Mouse (Mus musculus) fat pad, adult 2 months (tissue): ENCODE results near the gene Pde11a.

Experiments
- DNase-seq: peaks from one replicate; pipeline ENCODE4 v3.0.0-alpha.2; 2011; ENCODE audit warnings: low read depth, low spot score; ENCODE audit errors: extremely low read depth

The Pde11a gene

DNA sequence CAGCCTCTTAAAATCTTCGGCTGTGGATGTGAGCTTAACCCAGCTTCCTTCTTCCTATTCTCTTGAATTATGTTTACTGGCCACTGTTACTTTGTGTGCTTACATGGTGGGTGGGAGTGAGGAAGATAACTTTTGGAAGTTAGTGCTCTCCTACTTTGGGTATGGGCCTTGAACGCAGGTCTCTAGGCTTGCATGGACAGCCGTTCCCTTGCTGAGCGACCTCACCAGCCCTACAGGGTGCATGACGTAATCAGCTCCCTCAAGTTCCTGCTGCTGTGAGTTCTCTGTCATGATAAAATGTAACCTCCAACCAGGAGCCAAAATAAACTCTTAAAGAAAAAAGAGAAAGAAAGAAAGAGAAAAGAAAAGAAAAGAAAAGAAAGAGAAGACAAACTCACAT, 374.5 kb downstream of the Pde11a start:
- no peak for DNase-seq

DNA sequence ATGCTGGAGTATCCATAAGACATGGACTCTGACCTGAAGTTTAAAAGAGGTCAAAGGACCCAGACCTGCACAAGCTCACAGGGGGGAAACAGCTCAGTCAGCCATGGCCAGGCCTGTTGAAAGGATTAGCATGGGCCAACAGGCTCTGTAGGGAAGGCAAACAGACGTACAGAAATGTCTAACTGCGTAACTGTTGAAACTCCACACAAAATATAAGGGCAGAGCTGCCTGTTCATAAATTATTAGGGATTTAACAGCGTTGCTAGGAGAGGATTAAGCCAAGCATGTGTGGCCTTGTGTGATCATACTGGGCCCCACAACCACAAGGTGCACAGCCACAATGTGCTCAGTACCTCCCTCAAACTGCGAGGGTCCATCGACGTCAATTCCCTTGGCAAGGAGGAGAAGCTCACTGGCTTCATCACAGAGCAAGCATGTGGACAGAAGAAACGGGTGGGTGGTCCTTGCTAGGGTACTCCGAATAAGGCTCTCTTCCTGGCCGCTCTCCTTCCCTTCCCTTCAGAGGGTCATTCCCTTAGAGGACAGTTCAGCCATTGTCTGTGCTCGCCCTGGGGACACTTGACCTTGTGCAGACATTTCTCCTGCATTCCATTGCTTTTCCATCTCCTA, 375.2 kb downstream of the Pde11a start:
- DNase-seq = no peak

DNA sequence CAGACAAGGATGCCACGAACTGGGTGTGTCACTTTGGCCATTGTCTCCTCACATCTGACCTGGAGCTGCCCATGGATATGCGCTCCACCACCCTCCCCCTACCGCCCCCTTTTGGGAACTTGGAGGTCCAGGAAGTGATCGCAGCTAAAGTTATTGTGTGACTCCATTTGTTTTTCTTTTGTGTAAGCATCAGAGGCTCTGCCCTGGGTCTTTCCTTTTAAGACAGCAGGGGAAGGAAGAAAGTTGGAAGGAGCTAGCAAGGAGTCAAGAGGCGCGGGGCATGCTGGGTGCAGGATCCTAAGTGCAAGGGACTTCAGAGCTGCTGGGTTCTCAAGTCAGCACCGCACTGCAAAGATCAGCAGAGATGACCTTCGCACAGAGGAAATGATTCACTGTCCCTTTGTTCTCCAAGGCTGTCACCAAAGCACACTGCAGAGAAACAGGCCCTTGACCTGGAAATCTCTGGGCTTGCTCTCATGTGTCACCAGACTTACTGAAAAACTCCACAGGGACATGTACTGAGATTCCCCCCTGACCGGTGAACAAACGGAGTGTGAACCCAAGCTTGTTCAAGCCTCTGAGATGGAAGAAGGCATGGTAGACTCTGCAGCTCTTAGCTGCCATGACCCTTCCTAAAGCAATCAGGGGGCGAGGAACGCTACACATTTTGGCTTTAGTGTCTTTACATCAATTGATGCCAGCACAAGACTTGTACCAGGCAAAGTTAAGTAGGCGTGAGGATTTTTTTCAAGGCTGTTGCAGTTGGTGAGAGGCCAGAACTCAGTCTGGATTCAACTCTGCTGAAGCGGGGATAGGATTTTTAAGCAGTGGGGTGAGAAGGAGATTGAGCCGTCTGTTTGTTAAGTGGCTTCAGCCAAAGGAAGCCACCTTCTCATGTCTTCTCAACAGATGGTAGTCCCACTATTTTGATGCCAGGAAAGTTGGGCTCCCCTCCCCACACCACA, 377.9 kb downstream of the Pde11a start:
- no peak for DNase-seq

DNA sequence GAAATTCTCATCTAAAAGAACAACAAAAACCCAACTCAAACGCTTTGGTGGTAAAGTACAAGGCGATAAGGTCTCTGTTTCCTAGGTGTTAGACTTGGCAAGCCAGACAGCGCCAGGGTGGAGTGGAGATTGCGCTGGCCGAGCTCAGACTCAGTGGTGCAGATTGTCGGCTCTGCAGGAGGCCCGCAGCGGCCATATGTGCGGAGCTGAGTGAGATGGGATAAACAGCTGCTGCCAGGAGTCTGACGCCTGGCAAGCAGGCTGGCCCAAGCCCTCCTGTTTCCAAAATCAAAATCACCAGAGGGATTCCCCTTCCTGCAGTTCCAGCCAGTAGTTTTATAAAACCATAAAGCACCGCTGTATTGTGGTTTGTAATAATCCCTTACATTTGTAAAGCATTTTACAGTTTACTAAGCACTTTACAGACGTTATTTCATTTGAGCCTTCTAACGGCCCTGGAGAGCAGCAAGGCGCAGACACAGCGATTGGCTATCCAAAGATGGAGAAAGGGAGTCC, 378.7 kb downstream of the Pde11a start:
- DNase-seq = no peak

DNA sequence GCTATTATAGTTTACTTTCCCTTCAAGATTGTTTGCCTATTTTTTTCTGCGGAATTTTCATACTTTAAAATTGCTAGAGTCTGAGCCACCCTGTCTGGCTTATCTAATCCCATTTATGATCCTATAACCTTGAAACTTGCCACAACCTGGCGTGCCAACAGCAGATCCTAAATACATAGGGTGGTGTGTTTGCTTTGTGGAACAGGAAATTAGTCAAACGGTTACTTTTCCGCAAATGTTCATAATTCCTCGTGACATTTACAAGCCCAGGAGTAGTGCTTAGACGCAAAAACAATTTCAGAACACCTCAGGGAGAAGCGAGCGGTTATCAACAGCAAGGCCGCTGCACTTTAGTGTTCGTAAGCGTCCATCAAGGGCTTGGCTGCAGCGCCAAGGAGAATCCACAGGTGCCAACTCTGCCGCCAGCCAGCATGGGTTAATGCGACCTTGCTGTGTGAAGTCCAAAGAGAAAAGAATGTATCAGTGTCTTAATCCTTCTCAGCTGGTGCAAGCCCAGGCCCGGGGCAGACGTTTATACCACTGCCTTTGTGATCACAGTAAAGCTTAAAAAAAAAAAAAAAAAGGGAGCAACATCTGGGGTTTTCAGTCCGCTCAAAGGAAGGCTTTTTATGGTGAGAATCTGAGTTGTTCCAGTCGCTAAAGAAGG, 379.3 kb downstream of the Pde11a start:
- no peak for DNase-seq

DNA sequence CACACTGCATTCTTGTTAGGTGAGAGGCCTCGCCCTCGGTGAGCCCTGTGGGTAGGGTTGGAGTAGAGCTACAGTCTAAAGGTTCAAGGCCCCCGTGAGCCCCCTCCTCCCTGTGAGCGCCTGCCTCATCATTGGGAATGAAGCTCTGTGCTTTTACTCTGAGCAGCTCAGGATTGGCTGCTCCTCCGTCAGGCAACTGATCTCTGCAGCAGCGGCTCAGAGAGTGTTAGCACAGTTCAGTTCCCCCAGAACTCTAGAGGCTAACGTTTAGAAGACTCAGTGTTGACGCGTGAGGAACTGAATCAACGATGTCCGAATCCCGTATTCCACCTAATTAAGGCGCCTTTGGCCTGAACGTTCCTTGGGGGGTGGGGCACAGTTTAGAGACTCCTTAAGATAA, 382.9 kb downstream of the Pde11a start:
- DNase-seq = no peak

DNA sequence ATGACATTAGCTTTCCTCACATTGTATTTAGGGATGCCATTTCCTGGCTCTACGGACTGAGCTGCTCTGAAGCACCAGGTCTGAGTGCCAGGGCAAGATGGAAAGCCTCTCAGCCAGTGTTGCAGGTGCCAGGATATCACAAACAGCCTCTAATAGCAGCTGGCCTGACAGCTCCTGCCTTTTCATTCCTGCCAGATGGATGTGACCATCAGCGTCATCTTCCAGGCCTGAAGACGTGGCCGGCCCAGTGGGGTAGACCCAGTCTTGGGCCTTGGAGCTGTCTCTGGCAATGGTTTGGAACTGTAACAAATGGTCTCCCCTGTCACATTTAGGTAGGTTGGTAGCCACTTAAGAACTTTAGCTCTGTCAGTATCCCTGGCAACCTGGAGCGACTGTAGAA, 385.3 kb downstream of the Pde11a start:
- no peak for DNase-seq

DNA sequence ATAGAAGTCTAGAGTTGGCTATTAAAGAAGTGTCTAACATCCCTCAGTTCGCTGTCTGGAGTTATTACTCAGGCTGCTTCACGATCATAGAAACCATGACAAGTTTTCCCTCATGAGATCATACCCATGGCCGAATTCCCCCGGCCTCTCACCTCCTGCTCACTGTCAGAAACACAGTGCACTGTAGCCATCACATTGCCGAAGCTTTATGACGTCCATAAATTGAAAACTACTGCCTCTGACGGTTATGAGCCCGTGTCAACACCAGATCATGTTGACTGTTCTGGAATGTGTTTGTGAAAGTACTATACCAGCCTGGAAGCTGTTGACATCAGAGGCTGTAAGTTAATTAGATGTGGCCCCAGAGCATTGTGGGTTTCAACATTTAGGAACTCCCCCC, 387.9 kb downstream of the Pde11a start:
- DNase-seq = no peak
